Mouse (Mus musculus) gastrocnemius, adult 8-10 months (tissue): ENCODE measurements around the gene Csrp1. TPM values are rescaled to one million over a fixed set of nuclear protein-coding genes. Genes with fewer than 3 reads are reported as not detected.

Experiments
- DNase-seq, 2 experiments: peaks; one replicate each; pipeline ENCODE4 v3.0.0; 2022; ENCODE audit warnings: low spot score in 2 of 2
- total RNA-seq, 4 experiments: library from RNA; stranded (reverse); gene quantifications; 2 replicates each; pipeline ENCODE4 v1.2.4; 2022

The Csrp1 gene
- total RNA-seq, 4 experiments from 2014 or later: 17.2 to 24.8 (median 23.2) TPM

GRCm38 (mm10) chr1:135698046-135698445 lies 21.8 kb upstream of the Csrp1 start:
- no peak for DNase-seq

GRCm38 (mm10) chr1:135698451-135698921 lies 21.4 kb upstream of the Csrp1 start:
- no peak for DNase-seq

- peak; percentile 68 to 74 for DNase-seq
Observed at GRCm38 (mm10) chr1:135698996-135699705, 20.7 kb upstream of the Csrp1 start.

- DNase-seq: no peak
Observed at GRCm38 (mm10) chr1:135699892-135700291, 20.0 kb upstream of the Csrp1 start.

- DNase-seq: peak; percentile 46 to 57
Observed at GRCm38 (mm10) chr1:135700605-135701004, 19.3 kb upstream of the Csrp1 start.

DNA sequence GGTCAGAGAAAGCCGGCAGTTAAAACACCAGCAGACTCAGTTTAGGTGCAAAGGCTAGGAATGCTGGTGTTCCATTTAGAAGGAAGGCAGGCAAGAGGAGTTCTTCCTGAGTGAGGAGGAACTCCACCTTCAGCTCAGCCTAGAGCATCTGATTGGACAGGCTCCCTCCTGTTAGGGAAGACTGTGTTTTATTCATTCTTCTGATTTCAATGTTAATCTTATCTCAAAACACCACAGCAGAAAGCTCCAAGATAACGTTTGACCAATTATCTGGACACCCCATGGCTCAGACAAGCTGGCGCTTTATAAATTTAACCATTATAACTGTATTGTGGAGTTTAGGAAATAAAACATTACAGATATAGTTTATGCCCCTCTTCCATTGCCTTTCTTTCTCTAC lies 18.5 kb upstream of the Csrp1 start:
- no peak for DNase-seq

DNA sequence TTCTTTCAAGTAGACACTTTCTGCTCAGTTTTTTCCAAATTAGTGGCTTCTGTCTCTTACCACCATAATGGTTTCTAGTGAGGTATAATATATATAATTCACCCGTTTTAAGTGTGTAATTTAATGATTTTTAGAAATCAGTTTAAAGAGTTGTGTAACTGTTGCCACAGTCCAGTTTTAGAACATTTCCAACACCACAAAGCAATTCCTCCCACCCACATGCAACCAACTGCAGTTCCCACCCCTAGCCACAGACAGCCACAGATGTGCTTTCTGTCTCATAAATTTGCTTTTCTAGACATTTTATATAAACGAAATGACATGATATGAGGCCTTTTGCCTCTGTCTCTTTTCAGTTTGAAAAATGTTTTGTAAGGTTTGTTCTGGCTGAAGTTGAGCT lies 17.1 kb upstream of the Csrp1 start:
- DNase-seq: no peak

DNA sequence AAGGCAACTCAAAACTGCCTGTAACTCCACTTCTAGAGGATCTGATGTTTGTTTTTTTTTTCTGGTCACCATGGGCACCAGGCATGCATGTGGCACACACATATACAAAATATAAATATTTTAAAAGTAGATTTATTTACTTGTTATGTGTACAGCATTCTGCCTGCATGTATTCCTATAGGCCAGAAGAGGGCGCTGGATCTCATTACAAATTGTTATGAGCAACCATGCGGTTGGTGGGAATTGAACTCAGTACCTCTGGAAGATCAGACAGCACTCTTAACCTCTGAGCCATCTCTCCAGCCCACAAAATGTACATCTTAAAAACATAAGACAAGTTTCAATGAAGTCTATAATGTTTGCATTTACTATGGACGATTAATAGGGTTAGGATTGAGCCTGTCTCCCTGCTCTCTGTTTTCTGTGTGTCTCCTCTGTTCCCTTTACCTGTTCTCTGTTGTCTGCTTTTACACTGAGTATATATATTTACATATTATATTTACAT lies 15.5 kb upstream of the Csrp1 start:
- no peak for DNase-seq

DNA sequence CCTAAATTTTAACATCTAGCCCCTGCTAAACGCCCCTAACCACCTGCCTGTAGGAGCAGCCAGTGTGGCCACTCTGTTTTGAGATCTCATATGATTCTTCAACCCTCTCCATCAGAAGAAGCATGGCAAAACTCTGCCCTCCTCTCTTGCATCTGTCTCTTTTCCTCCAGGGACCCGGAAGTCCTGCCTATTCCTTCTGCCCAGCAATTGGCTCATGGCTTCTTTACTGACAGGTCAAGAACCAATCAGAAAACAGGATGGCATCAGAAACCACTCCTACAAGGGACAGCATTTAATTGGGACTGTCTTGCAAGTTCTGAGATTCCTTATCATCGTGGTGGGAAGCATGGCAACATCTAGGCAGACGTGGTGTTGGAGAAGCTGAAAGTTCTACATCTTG lies 11.5 kb upstream of the Csrp1 start:
- no peak for DNase-seq

GRCm38 (mm10) chr1:135711126-135711525 lies 8.7 kb upstream of the Csrp1 start:
- DNase-seq: no peak

- no peak for DNase-seq
Observed at GRCm38 (mm10) chr1:135714028-135714815, 5.6 kb upstream of the Csrp1 start.

DNA sequence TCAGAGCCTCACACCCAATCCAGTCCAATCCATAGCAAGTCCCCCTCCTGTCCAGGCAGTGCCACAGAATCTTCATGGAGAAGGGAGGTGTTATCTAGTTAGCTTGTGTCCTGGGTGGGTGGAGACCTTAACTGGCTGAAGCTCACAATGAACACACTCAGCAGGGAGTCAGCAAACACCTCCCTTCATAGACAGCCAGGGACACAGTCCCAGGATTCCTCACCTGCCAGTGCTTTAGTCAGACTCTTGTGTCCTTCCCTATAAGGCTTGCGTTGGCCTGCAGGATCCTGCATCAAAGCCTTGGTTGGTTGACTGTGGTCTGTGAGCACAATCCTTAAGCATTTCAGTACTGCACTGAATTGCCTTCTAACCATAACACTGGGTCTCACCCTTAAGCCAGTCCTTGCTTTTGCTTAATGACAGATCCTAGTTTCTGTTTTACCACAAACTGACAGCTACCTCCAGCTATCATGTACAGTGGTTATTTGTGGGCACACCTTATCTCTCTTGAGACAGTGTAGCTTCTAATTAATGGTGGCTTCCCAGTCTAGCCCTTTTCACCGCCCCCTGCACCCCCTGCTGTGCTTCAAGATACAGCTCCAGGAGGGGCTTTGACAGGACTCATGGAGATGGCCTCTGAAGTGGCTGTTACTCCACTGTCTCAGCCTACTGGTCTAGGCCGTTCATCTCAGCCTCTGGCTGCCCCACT lies 4.8 kb upstream of the Csrp1 start:
- DNase-seq: no peak

GRCm38 (mm10) chr1:135719486-135719885 lies 375 bp upstream of the Csrp1 start:
- peak; percentile 44 to 51 for DNase-seq

- DNase-seq: no peak
Observed at GRCm38 (mm10) chr1:135723016-135723415, 3.2 kb downstream of the Csrp1 start.

- DNase-seq: no peak
Observed at GRCm38 (mm10) chr1:135724134-135724533, 4.3 kb downstream of the Csrp1 start.

DNA sequence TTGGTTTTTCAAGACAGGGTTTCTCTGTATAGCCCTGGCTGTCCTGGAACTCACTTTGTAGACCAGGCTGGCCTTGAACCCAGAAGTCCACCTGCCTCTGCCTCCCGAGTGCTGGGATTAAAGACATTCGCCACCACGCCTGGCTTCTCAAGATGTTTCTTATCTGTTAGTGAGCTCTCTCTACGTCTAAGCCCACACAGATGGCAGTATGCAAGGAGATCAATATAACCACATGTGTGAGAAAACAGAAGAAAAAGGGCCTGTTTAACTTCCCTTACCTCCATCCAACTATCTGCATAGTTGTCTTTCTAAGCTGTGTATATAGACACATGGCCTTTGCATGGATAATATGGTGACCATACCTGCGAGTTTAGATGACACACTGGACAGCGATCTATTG lies 5.5 kb downstream of the Csrp1 start:
- no peak for DNase-seq

- DNase-seq: no peak
Observed at GRCm38 (mm10) chr1:135725936-135726335, 6.1 kb downstream of the Csrp1 start.

GRCm38 (mm10) chr1:135728631-135729366 lies 8.9 kb downstream of the Csrp1 start:
- DNase-seq: peak; percentile 65 to 73

DNA sequence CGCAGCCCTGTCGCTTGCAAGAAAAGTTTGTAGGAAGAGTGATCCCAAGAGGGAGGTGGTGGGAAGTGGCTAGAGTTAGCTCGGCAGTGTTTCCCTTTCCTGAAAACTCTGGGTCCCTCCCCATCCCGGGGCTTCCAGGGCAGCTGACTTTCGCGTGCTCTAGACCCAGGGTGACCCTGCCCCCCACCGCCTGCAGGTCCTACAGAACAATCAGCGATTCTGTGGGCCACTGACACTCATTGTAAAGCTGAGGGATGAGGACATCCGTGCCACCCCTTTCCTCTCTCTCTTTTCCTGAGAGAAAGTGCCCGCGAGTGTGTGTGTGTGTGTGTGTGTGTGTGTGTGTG lies 9.5 kb downstream of the Csrp1 start:
- no peak for DNase-seq

DNA sequence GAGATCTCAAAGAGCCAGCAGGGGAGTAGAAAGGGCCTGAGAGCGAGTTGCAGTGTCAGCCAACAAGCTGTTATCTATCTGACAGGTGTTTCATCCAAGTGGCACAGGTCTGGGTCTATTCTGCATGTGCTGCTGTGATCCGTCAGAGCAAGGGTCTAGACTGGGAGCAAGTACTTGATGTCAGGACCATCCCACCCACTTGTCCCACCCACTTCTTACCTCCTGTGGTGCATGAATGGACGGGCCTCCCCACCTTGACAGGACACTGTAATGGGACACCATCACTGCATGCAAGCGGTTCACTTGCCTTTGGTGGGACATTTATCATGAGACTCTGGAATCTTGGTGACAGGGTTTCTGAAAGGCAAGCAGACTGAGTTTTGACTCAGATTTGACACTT lies 10.0 kb downstream of the Csrp1 start:
- no peak for DNase-seq

GRCm38 (mm10) chr1:135730296-135730695 lies 10.4 kb downstream of the Csrp1 start:
- no peak for DNase-seq
